Mouse (Mus musculus) limb, embryonic 10.5 days (tissue): ENCODE results near the gene Nolc1. TPM values are rescaled to one million over a fixed set of nuclear protein-coding genes. Genes with fewer than 3 reads are reported as not detected.

Experiments
- DNase-seq: peaks from one replicate; pipeline ENCODE4 v3.0.0-alpha.2; 2017; ENCODE audit warnings: low spot score
- H3K27ac ChIP-seq: fragments of 300-500 bp; sonication (generic); 2 replicates; pipeline ENCODE4 v1.5.1; 2016; ENCODE audit warnings: mild to moderate bottlenecking
- H3K27me3 ChIP-seq: fragments of 300-500 bp; sonication (generic); 2 replicates; pipeline ENCODE4 v1.6.1; 2016; ENCODE audit warnings: low read depth, mild to moderate bottlenecking; ENCODE audit not compliant: poor library complexity, severe bottlenecking
- H3K36me3 ChIP-seq: fragments of 300-500 bp; sonication (generic); 2 replicates; pipeline ENCODE4 v1.6.1; 2016; ENCODE audit warnings: mild to moderate bottlenecking, moderate library complexity
- H3K4me1 ChIP-seq: fragments of 300-500 bp; sonication (generic); 2 replicates; pipeline ENCODE4 v1.6.1; 2016
- H3K4me3 ChIP-seq: fragments of 300-500 bp; sonication (generic); 2 replicates; pipeline ENCODE4 v1.5.1; 2016; ENCODE audit warnings: mild to moderate bottlenecking, moderate library complexity
- H3K9me3 ChIP-seq: fragments of 300-500 bp; sonication (generic); replicated peaks from 2 replicates; pipeline ENCODE4 v1.6.1; 2016; ENCODE audit warnings: mild to moderate bottlenecking
- WGBS: fragments of 180-500 bp; shearing (Covaris S2); methylation state at CpG from one replicate; pipeline ENCODE4 v1.1.7; 2016; 5-methylcytosine and 5-hydroxymethylcytosine counted together
- polyA plus RNA-seq: library from polyadenylated mRNA; unstranded; fragments of >200 nt; fragmentation: Nextera tagmentation; extraction: Ambion mirVana; gene quantifications from 2 replicates; pipeline ENCODE4 v1.2.1, GENCODE M21; 2016

Gene Nolc1
- polyA plus RNA-seq = 145 and 186 TPM in 2 replicates

DNA sequence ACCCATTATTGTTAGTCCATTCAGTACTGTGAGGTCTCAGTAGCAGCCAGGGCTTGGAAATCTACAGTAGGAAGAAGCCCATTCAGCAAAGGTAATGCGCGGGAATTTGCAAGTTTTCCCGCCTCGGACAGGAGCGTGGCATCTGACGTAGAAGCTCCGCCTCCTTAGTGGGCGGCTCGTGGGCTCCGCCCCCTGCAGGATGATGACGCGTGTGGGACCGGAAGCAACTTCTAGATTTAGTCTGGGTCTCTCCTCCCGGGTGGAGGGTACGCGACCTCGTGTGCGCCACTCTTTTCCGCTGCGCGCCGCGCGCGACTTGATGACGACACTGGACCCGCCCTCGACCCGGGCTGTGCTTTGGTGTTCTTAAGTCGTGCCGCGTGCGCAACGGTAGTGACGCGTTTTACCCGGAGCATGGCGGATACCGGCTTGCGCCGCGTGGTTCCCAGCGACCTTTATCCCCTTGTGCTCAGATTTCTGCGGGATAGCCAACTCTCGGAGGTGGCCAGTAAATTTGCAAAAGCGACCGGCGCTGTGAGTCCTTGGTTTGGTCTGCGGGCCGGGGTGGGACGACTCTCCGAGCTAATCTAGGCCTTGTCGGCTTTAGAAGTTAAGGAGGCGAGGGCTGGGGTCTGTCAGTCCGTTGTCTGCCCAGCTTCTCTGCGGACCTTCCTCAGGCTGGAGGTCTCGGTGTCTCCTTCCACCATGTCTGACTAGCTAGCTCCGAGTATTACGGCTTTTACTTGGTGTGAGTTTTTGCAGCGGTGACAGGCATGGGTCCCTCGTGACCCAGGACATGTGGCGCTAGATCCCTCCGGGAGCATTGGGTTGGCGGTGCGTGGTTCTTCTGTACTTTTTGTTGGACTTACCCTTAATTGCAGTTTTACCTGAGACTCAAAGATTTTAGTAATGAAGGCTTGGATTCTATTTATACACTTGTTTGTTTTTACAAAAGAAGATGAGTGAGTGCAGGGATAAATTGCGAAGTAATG is at the start of gene Nolc1:
Gene Nolc1 (plus strand): TSS at position 248 of the 992 bp plus-strand sequence.
- WGBS = under 1% methylated on average over 66 of the region's 66 CpGs
- Histone ChIP-seq H3K27me3 (no peaks in the 10 kb centered on the region), H3K36me3 (peaks cover 75% of the 10 kb centered on the region), H3K27ac (peak within 1 kb of the TSS; percentile 79), H3K9me3 (no peaks in the 10 kb centered on the region), H3K4me3 (peak within 1 kb of the TSS; percentile 75), H3K4me1 (peaks cover 19% of the 10 kb centered on the region)
- peak; percentile 100 for DNase-seq

DNA sequence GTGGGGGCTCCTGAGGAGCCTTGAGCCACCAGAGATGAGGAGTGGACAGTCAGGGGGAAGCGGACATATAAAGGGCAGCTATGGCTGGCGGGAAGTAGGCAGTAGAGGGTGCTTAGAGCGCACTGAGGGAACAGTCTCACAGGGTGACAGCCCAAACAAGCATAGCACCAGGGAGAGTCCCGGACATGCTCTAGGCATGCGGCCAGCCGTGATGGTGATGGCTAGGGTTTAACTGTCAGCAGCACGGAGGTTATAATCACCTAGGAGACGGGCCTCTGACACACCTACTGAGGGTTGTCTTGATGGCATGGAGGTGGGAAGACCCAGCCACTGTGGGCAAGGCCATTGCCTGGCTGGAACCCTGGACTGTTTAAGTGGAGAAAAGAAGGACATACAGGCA is 49.1 kb upstream of the Nolc1 start:
- H3K9me3 ChIP-seq = no peaks in the 10 kb centered on the region; the same call in 1 of the 2 replicates
- WGBS = 66% methylated on average over 8 of the region's 8 CpGs
- H3K27me3 ChIP-seq = no peaks in the 10 kb centered on the region
- peaks cover 26% of the 10 kb centered on the region for H3K36me3 ChIP-seq
- H3K4me1 ChIP-seq = peaks cover 4% of the 10 kb centered on the region; the same call in 1 of the 2 replicates
- no peak for DNase-seq
- H3K27ac ChIP-seq = no peak overlapping the region
- no peak overlapping the region for H3K4me3 ChIP-seq

DNA sequence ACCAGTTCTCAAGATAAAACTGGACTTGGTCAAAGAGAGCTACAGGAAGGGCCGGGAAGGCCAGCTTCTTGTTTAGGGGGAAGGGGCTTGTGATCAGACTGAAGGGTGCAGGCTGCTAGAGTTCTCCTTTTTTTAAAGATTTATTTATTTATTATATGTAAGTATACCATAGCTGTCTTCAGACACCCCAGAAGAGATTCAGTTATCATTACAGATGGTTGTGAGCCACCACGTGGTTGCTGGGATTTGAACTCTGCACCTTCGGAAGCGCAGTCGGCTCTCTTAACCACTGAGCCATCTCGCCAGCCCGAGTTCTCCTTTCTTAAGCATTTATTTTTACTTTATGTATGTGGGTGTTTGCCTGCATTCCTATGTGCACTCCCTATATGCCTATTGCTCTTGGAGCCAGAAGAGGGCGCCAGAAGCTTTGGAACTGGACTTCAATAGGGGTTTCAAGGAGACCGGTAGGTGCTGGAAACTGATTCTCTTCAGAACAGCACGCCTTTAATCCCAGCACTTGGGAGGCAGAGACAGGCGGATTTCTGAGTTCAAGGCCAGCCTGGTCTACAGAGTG is 46.8 kb upstream of the Nolc1 start:
- no peak for DNase-seq
- no peak overlapping the region for H3K27ac ChIP-seq
- 71% methylated on average over 11 of the region's 11 CpGs for WGBS

DNA sequence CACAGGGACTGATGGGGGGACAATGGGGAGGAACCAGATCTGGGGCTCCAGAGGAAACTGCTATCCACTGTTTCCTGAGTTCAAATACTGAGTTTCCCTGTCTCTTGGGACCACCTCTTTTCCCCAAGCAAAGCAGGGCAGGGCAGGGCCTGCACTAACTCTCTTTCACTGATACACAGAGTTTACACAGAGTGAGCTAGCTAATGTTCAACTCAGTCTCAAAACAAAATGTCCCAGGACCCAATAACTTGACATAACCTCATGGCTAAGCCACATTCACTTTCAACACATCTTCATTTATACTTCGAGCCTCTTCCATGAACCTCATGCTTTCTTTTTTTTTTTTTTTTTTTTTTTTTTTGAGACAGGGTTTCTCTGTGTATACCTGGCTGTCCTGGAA is 46.0 kb upstream of the Nolc1 start:
- Histone ChIP-seq H3K4me3 (no peak overlapping the region), H3K4me1 (peaks cover 4% of the 10 kb centered on the region; the same call in 1 of the 2 replicates), H3K27me3 (no peaks in the 10 kb centered on the region), H3K36me3 (peaks cover 57% of the 10 kb centered on the region), H3K9me3 (no peaks in the 10 kb centered on the region; the same call in 1 of the 2 replicates), H3K27ac (no peak overlapping the region)
- 100% methylated on average over 1 of the region's 1 CpGs for WGBS
- DNase-seq = no peak

More for the DNA sequence above, 46.8 kb upstream of the Nolc1 start:
- H3K4me3 ChIP-seq = no peak overlapping the region
- peaks cover 48% of the 10 kb centered on the region for H3K36me3 ChIP-seq
- peaks cover 4% of the 10 kb centered on the region; the same call in 1 of the 2 replicates for H3K4me1 ChIP-seq
- H3K27me3 ChIP-seq = no peaks in the 10 kb centered on the region
- no peaks in the 10 kb centered on the region; the same call in 1 of the 2 replicates for H3K9me3 ChIP-seq

DNA sequence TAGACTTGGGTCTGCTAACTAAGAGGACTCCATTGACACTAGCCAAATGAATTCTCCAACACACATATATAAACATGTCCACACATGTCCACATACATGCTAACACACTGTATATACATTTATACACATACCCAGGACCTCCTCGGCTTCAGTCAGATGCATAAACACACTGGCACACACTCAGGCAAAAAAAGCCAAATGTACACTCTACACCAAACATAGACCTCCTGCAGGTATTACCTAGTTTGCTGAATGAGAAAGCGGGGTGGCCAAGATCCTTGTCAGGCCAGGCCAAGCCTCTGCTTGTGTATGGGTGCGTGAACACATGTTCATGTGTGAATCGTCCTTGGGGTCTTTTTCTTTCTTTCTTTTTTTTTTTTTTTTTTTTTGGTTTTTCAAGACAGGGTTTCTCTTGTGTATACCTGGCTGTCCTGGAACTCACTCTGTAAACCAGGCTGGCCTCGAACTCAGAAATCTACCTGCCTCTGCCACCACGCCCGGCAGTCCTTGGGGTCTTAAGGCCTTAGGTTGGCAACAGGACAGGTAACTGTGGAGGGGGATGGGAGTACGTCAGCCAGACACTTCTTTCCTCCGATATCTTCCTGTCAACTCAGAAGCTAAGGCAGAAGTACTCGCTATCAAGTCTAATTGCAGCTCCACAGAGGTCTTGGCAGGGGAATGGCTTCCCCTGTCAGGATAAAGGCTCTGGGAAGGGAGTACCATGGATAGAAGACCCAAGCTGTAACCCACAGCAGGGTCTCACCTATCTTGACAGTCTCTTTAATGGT is 45.3 kb upstream of the Nolc1 start:
- H3K27ac ChIP-seq = no peak overlapping the region
- WGBS = 96% methylated on average over 10 of the region's 10 CpGs

DNA sequence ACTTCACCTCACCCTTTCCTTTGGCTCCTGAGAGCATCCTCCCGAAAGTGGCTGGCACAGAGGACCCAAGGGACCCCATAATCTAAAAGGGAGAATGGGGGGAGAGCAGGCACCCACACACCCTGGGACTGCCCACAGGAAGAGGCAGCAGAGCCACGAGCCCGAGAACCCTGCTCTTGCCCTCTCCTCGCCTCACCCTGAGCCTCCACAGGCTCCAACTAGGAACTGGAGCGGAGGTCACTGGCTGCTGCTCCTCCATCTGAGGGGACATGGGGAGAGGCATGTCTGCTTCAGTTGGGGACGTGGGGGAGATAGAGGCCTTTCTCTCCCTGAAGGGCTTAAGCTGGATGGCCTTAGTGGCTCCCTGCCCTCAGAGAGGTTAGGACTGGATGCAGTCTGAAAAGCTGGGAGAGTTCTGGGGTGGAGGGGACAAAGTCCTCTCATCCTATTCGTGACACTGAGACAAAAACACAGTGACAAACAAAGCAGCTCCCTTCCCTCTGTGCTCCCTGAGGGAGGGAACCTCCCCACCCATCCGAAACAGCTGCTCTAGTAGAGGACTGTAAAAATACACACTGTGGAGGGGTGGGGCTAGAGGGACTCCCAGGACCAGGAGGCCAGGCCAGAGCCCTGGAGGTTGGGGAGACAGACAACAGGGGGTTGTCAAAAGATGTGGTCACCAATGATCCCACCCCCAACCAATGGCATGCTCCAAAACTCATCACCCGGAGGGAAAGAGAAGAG is 43.8 kb upstream of the Nolc1 start:
- Histone ChIP-seq H3K4me3 (no peak overlapping the region), H3K9me3 (no peaks in the 10 kb centered on the region; the same call in 1 of the 2 replicates), H3K27ac (no peak overlapping the region), H3K27me3 (no peaks in the 10 kb centered on the region), H3K36me3 (peaks cover 79% of the 10 kb centered on the region), H3K4me1 (peaks cover 12% of the 10 kb centered on the region)
- DNase-seq = no peak
- 90% methylated on average over 9 of the region's 9 CpGs for WGBS

More for the DNA sequence above, 45.3 kb upstream of the Nolc1 start:
- H3K9me3 ChIP-seq = no peaks in the 10 kb centered on the region; the same call in 1 of the 2 replicates
- DNase-seq = no peak
- no peak overlapping the region for H3K4me3 ChIP-seq
- peaks cover 4% of the 10 kb centered on the region; the same call in 1 of the 2 replicates for H3K4me1 ChIP-seq
- H3K27me3 ChIP-seq = no peaks in the 10 kb centered on the region
- H3K36me3 ChIP-seq = peaks cover 64% of the 10 kb centered on the region

DNA sequence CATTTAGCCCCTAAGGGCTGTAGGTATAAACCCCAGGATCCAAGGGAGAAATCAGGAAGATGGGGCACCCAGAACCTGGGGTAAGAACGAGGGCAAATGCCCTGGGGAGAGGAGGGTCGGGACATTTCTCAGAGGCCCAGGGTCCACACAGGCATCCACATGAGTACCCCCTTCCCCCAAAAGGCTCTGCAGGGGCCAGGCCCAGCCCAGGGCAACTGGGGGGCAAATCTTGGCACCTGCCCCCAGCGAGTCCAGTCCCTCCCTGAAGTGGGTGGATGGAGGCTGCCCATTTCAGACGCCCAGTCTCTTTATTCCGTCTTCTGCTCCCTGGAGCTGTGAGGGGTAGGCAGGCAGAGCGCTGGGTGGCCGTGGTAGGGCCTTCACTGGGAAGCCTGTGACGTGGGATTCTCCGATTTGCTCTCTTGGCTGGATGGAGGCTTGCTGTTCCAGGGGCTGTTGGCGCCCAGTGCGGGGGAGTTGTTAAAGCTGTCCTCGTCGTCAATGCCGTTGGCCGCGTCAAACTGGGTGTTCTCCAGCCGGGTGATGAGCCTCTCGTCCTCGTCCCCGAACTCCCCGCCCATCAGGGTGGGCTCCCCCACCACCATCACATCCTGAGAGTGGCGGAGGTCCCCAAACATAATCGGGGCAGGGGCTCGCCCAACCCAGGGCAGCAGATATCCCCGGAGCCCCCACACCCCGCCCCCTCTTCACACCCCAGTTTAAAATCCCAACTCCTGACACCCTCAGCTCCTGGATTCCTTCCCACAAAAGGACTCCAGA is 42.7 kb upstream of the Nolc1 start:
- DNase-seq = no peak
- H3K27ac ChIP-seq = no peak overlapping the region
- 91% methylated on average over 26 of the region's 26 CpGs for WGBS
- peaks cover 89% of the 10 kb centered on the region for H3K36me3 ChIP-seq
- no peaks in the 10 kb centered on the region; the same call in 1 of the 2 replicates for H3K9me3 ChIP-seq
- H3K4me3 ChIP-seq = no peak overlapping the region
- no peaks in the 10 kb centered on the region for H3K27me3 ChIP-seq
- peaks cover 18% of the 10 kb centered on the region for H3K4me1 ChIP-seq

DNA sequence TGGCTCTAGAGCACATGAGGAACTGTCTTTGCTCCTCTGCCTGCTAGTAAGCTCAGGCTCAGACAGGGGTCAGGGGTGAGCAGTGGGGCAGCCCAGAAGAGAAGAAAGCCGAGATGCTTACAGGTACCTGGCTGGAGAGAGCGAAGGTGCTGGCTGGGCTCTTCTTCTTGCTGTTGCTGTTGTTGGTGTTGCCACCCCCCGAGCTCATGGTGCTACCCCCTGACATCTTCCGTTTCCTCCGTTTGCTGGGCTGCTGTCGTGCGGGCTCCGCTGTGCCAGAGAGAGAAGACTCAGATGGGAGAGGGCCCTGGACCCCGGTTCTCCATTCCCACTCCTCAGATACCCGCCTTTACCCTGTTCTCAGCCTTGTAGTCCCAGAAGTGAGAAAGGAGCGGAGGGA is 41.8 kb upstream of the Nolc1 start:
- H3K4me1 ChIP-seq = peaks cover 24% of the 10 kb centered on the region
- H3K27ac ChIP-seq = no peak overlapping the region
- H3K27me3 ChIP-seq = no peaks in the 10 kb centered on the region
- DNase-seq = no peak
- no peaks in the 10 kb centered on the region; the same call in 1 of the 2 replicates for H3K9me3 ChIP-seq
- WGBS = 96% methylated on average over 11 of the region's 11 CpGs
- H3K36me3 ChIP-seq = peaks cover 89% of the 10 kb centered on the region
- H3K4me3 ChIP-seq = no peak overlapping the region

DNA sequence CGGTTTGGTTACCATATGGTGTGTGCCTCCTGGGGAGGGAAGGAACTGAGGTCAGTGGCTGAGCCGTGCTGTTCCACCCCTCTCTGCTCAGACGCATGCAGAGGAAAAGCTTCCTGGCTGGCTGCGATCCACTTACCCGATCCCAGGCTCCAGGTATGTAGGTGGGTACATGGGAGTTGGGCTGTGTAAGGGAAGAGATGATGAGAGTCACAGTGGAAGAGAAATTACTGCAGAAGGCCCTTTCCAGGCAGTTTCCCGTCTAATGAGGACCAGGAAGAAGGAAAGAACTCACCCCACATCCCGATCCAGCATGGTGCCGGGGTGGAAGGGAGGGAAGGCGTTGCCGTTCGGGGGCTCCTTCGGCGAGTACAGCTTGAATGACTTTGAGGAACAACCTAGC is 39.7 kb upstream of the Nolc1 start:
- H3K27me3 ChIP-seq = no peaks in the 10 kb centered on the region
- 0 out of 2 replicates have a peak overlapping the region, but pooled peaks have one; percentile 96 for H3K4me3 ChIP-seq
- no peak overlapping the region for H3K27ac ChIP-seq
- 94% methylated on average over 13 of the region's 13 CpGs for WGBS
- DNase-seq = no peak
- peaks cover 69% of the 10 kb centered on the region for H3K36me3 ChIP-seq
- H3K4me1 ChIP-seq = peaks cover 39% of the 10 kb centered on the region
- H3K9me3 ChIP-seq = no peaks in the 10 kb centered on the region

DNA sequence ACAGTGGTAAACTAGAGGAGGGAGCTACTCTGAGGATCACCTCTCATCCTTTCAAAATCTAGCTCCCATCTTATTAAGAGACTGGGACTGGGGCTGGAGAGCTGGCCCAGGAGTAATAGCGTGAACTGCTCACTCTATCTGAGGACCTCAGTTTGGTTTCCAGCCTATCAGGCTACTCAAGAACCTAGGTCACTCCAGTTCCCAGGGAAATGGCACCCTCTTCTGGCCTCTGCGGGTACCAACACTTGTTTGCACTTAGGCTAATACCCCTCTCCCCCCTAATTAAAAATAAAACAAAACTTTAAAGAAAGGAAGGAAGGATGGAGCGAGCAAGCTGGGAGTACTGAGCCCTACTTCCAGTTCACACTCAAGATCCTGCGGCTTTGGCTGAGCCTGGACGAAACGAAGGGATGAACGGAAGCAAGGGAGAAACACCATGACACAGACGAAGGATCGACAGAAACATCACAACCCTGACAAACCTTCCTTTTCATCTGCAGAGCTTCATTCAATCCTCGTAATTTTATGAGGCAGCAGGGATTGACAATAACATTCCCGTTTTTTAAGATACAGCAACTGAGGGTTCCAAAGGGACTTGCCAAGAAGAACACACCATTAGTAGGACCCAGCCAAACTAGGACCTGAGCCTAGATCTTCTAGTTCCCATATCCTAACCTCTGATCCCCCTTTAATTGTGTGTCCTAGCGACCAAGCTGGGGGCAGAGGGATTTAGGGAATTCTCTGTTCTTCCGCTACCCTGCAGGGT is 39.0 kb upstream of the Nolc1 start:
- 81% methylated on average over 13 of the region's 13 CpGs for WGBS
- H3K4me3 ChIP-seq = peak overlapping the region; percentile 96
- peak overlapping the region; percentile 97; the same call in 1 of the 2 replicates for H3K27ac ChIP-seq
- H3K36me3 ChIP-seq = peaks cover 63% of the 10 kb centered on the region
- no peaks in the 10 kb centered on the region for H3K9me3 ChIP-seq
- H3K27me3 ChIP-seq = no peaks in the 10 kb centered on the region
- no peak for DNase-seq
- H3K4me1 ChIP-seq = peaks cover 46% of the 10 kb centered on the region
